Mouse (Mus musculus) adrenal gland, adult 18-20 months (tissue): Measurements from ENCODE around the gene Gm10256. TPM values are rescaled to one million over a fixed set of nuclear protein-coding genes. Genes with fewer than 3 reads are reported as not detected.
"Not testable (repeated sequence)": the region's sequence is repeated elsewhere in the genome, so short reads cannot be mapped to it uniquely, and the experiment has no call there.

Source experiments
- DNase-seq, 2 experiments: peaks; one replicate each; pipeline ENCODE4 v3.0.0; 2021 to 2022; ENCODE audit warnings: low spot score in 2 of 2
- long read RNA-seq, 2 experiments: library from polyadenylated mRNA; stranded (forward); transcript quantifications; one replicate each; pipeline ENCODE4 v2.0.0; 2021
- total RNA-seq, 2 experiments: library from RNA; stranded (reverse); gene quantifications; 1 replicate in 1 of 2; 2 replicates in 1 of 2; pipeline ENCODE4 v1.2.3; 2021

The Gm10256 gene
- not detected for total RNA-seq
- long read RNA-seq, experiment 1 = 0 reads
- long read RNA-seq, experiment 2 = 0 reads

- DNase-seq = not testable (repeated sequence)
These were observed at the start of gene Gm10256, which contains the start of gene Rbmy for GRCm38 (mm10) chrY:2830380-2830779. Gm10256 (plus strand) TSS chrY:2830699. Rbmy (plus strand) TSS chrY:2830680.

DNA sequence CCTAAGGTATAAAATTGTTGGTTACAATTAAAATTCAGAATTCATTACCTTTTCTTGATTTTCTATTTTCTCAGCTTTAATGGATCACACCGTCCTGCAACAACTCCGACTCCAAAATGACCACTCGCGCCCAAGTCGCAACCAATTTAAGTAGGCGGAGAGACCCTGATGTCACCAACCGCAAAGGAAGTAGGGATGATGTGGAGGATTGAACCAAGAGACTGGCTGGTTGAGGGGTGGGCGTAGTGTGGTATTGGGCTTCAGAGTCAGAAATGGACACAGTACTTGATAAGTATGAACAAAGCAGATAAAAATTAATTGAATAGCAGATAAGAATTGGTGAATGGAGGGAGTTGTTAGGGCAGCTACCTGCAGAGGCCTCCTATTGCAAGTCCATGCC is 34.4 kb upstream of the Gm10256 start, which contains the start of gene Gm4064:
TSS of gene Gm4064 (minus strand) at position 101 of the 400 bp plus-strand sequence.
- DNase-seq = not testable (repeated sequence)

GRCm38 (mm10) chrY:2900689-2901088 is 70.2 kb downstream of the Gm10256 start, which contains the start of gene Gm10352:
Gm10352 (plus strand) TSS chrY:2900989.
- DNase-seq = not testable (repeated sequence)

Other genes with a start within 250 kb of the Gm10256 start
- gene H2al2c, start 231.6 kb upstream of the Gm10256 start, total RNA-seq = not detected
- not detected for gene Sry, start 167.0 kb upstream of the Gm10256 start, total RNA-seq
- not detected for gene H2al2b, start 110.0 kb upstream of the Gm10256 start, total RNA-seq
- not detected for gene Gm4064, start 34.5 kb upstream of the Gm10256 start, total RNA-seq
- gene Rbmy, start within 50 bp of the Gm10256 start, total RNA-seq = not detected
- gene Gm10352, start 70.3 kb downstream of the Gm10256 start, total RNA-seq = not detected
- not detected for gene Gm29289, start 101.9 kb downstream of the Gm10256 start, total RNA-seq